Mouse (Mus musculus) liver, embryonic 14.5 days (tissue): Measurements from ENCODE around the gene Scgb1c1. TPM values are rescaled to one million over a fixed set of nuclear protein-coding genes. Genes with fewer than 3 reads are reported as not detected.

Experiments
- ATAC-seq: fragments of 200-750 bp; cut with Nextera tagmentation; 2 replicates; pipeline ENCODE4 v1.8.0; 2017; ENCODE audit warnings: moderate number of reproducible peaks, mild to moderate bottlenecking, moderate library complexity; ENCODE audit not compliant: insufficient read depth
- DNase-seq, 3 experiments: peaks; one replicate each; pipeline ENCODE4 v3.0.0-alpha.2; 2012 to 2013; ENCODE audit warnings: low read depth in 3 of 3, low spot score in 3 of 3
- H3K27ac ChIP-seq: fragments of 300-500 bp; sonication (generic); 2 replicates; pipeline ENCODE4 v1.5.1; 2014; ENCODE audit warnings: moderate library complexity, mild to moderate bottlenecking, control low read depth, inconsistent platforms
- H3K27me3 ChIP-seq: fragments of 300-500 bp; sonication (generic); 2 replicates; pipeline ENCODE4 v1.6.1; 2014; ENCODE audit warnings: mild to moderate bottlenecking, low read length, moderate library complexity; ENCODE audit not compliant: control insufficient read depth, insufficient read depth
- H3K36me3 ChIP-seq: fragments of 300-500 bp; sonication (generic); replicated peaks from 2 replicates; pipeline ENCODE4 v1.6.1; 2014; ENCODE audit warnings: low read depth; ENCODE audit not compliant: control insufficient read depth, insufficient read depth
- H3K4me1 ChIP-seq, 2 experiments: fragments of 200-500 bp in 1 of 2; fragments of 300-500 bp in 1 of 2; sonication (generic) in 1 of 2; replicated peaks; 2 replicates each; pipeline ENCODE4 v1.6.1; 2012 to 2014; ENCODE audit warnings: antibody characterized with exemption in 1 of 2, inconsistent platforms in 1 of 2, low read length in 1 of 2; ENCODE audit not compliant: control insufficient read depth in 2 of 2, insufficient read depth in 2 of 2
- H3K4me2 ChIP-seq: fragments of 300-500 bp; sonication (generic); 2 replicates; pipeline ENCODE4 v1.6.1; 2014; ENCODE audit warnings: low read depth, mild to moderate bottlenecking, control low read depth, moderate library complexity
- H3K4me3 ChIP-seq, 2 experiments: fragments of 200-500 bp in 1 of 2; fragments of 300-500 bp in 1 of 2; sonication (generic) in 1 of 2; 2 replicates each; pipeline ENCODE4 v1.5.1; 2012 to 2014; ENCODE audit warnings: low read depth in 2 of 2, low read length in 2 of 2, mild to moderate bottlenecking in 2 of 2, control low read depth in 1 of 2, inconsistent platforms in 1 of 2, moderate library complexity in 1 of 2; ENCODE audit not compliant: insufficient read depth in 1 of 2
- H3K9ac ChIP-seq: fragments of 300-500 bp; sonication (generic); replicated peaks from 2 replicates; pipeline ENCODE4 v1.6.1; 2014; ENCODE audit warnings: mild to moderate bottlenecking, control low read depth, moderate library complexity
- H3K9me3 ChIP-seq: fragments of 300-500 bp; sonication (generic); 2 replicates; pipeline ENCODE4 v1.6.1; 2016; ENCODE audit warnings: low read length, mixed read lengths; ENCODE audit not compliant: control insufficient read depth
- CTCF ChIP-seq: IDR thresholded peaks from 2 replicates; pipeline ENCODE4 v1.5.1; 2016; ENCODE audit warnings: antibody characterized with exemption, low read depth, control low read depth
- EP300 ChIP-seq: IDR thresholded peaks from 2 replicates; pipeline ENCODE4 v1.6.1; 2016; ENCODE audit warnings: antibody characterized with exemption, low read depth
- WGBS: fragments of 180-500 bp; shearing (Covaris S2); extraction: QIAGEN DNeasy Blood & Tissue Kit; methylation state at CpG from one replicate; pipeline ENCODE4 v1.1.7; 2014; ENCODE audit not compliant: insufficient replicate concordance; 5-methylcytosine and 5-hydroxymethylcytosine counted together
- polyA plus RNA-seq, 2 experiments: library from polyadenylated mRNA; depleted of rRNA in 1 of 2; stranded (reverse) in 1 of 2; unstranded in 1 of 2; fragments of >200 nt; fragmentation: Nextera tagmentation in 1 of 2; extraction: Ambion mirVana in 1 of 2; gene quantifications; 2 replicates each; pipeline versions ENCODE4 v1.2.1 to v1.2.3; 2012 to 2014

Gene Scgb1c1
- polyA plus RNA-seq, 2 experiments, result not detected

GRCm38 (mm10) chr7:140834968-140835757 is 10.2 kb upstream of the Scgb1c1 start, which contains the start of gene Urah:
Gene Urah (plus strand): TSS chr7:140835018.
- ATAC-seq, result peak; percentile 31; the same call in 1 of the 2 replicates
- DNase-seq, result no peak
- H3K9ac ChIP-seq, result no peak within 1 kb of the TSS
- H3K4me1 ChIP-seq, result peaks cover 0 to 3% of the 10 kb centered on the region in 2 experiments; a peak in 1 of 4 replicates
- H3K4me2 ChIP-seq, result peak within 1 kb of the TSS; percentile 32
- WGBS, result 45% methylated on average over 20 of the region's 20 CpGs
- H3K9me3 ChIP-seq, result no peaks in the 10 kb centered on the region
- H3K36me3 ChIP-seq, result no peaks in the 10 kb centered on the region
- H3K4me3 ChIP-seq, result peak within 1 kb of the TSS in 1 of 2 experiments; percentile 5; a peak in 1 of 4 replicates
- no peaks in the 10 kb centered on the region; the same call in 1 of the 2 replicates for H3K27me3 ChIP-seq
- no peak within 1 kb of the TSS for H3K27ac ChIP-seq
- TF ChIP-seq EP300, result no peak
- TF ChIP-seq CTCF, result no peak

- no peak for DNase-seq
- Histone ChIP-seq H3K27me3 (no peaks in the 10 kb centered on the region; the same call in 1 of the 2 replicates), H3K4me3 (no peak overlapping the region; a peak in 1 of 4 replicates), H3K27ac (no peak overlapping the region), H3K4me1 (peaks cover 0 to 3% of the 10 kb centered on the region in 2 experiments; a peak in 1 of 4 replicates), H3K9me3 (no peaks in the 10 kb centered on the region), H3K9ac (no peak overlapping the region), H3K4me2 (peak overlapping the region; percentile 32), H3K36me3 (no peaks in the 10 kb centered on the region)
- peak; percentile 45; the same call in 1 of the 2 replicates for ATAC-seq
- no peak for TF ChIP-seq CTCF
- no peak for TF ChIP-seq EP300
- 59% methylated on average over 2 of the region's 2 CpGs for WGBS
These were observed 9.6 kb upstream of the Scgb1c1 start for GRCm38 (mm10) chr7:140835758-140836087.

- H3K9ac ChIP-seq, result no peak overlapping the region
- no peak for DNase-seq
- no peaks in the 10 kb centered on the region for H3K9me3 ChIP-seq
- H3K4me1 ChIP-seq, result peaks cover 0 to 3% of the 10 kb centered on the region in 2 experiments; a peak in 1 of 4 replicates
- H3K27ac ChIP-seq, result no peak overlapping the region
- H3K4me2 ChIP-seq, result no peak overlapping the region
- ATAC-seq, result no peak
- H3K27me3 ChIP-seq, result no peaks in the 10 kb centered on the region; the same call in 1 of the 2 replicates
- TF ChIP-seq EP300, result no peak
- TF ChIP-seq CTCF, result no peak
- 59% methylated on average over 9 of the region's 9 CpGs for WGBS
- H3K36me3 ChIP-seq, result no peaks in the 10 kb centered on the region
- no peak overlapping the region for H3K4me3 ChIP-seq
These were observed 8.9 kb upstream of the Scgb1c1 start for GRCm38 (mm10) chr7:140836243-140837115.

GRCm38 (mm10) chr7:140839556-140839955 is 5.8 kb upstream of the Scgb1c1 start:
- Histone ChIP-seq H3K27me3 (no peaks in the 10 kb centered on the region; the same call in 1 of the 2 replicates), H3K36me3 (no peaks in the 10 kb centered on the region), H3K27ac (no peak overlapping the region), H3K4me3 (no peak overlapping the region), H3K9ac (no peak overlapping the region), H3K4me1 (peaks cover 0 to 3% of the 10 kb centered on the region in 2 experiments; a peak in 1 of 4 replicates), H3K4me2 (no peak overlapping the region), H3K9me3 (no peaks in the 10 kb centered on the region)
- WGBS, result 53% methylated on average over 5 of the region's 5 CpGs
- DNase-seq (no peak), ATAC-seq (no peak)
- TF ChIP-seq CTCF, result no peak
- no peak for TF ChIP-seq EP300
